Mouse (Mus musculus) hindbrain, embryonic 13.5 days (tissue): ENCODE measurements around the gene Gm20479. TPM values are rescaled to one million over a fixed set of nuclear protein-coding genes. Genes with fewer than 3 reads are reported as not detected.

Experiments
- ATAC-seq: fragments of 200-750 bp; cut with Nextera tagmentation; 2 replicates; pipeline ENCODE4 v1.8.0; 2017; ENCODE audit warnings: moderate TSS enrichment; ENCODE audit not compliant: low FRiP score
- H3K27ac ChIP-seq: fragments of 300-500 bp; sonication (generic); 2 replicates; pipeline ENCODE4 v1.5.1; 2015; ENCODE audit warnings: inconsistent platforms, mild to moderate bottlenecking, moderate library complexity
- H3K27me3 ChIP-seq: fragments of 300-500 bp; sonication (generic); 2 replicates; pipeline ENCODE4 v1.6.1; 2015; ENCODE audit warnings: mild to moderate bottlenecking, inconsistent platforms
- H3K36me3 ChIP-seq: fragments of 300-500 bp; sonication (generic); 2 replicates; pipeline ENCODE4 v1.6.1; 2015; ENCODE audit warnings: mild to moderate bottlenecking, inconsistent platforms
- H3K4me1 ChIP-seq: fragments of 300-500 bp; sonication (generic); replicated peaks from 2 replicates; pipeline ENCODE4 v1.6.1; 2015; ENCODE audit warnings: inconsistent platforms
- H3K4me2 ChIP-seq: fragments of 300-500 bp; sonication (generic); 2 replicates; pipeline ENCODE4 v1.6.1; 2015; ENCODE audit warnings: inconsistent platforms, mild to moderate bottlenecking, moderate library complexity
- H3K4me3 ChIP-seq: fragments of 300-500 bp; sonication (generic); 2 replicates; pipeline ENCODE4 v1.5.1; 2015; ENCODE audit warnings: mild to moderate bottlenecking, inconsistent platforms
- H3K9ac ChIP-seq: fragments of 300-500 bp; sonication (generic); 2 replicates; pipeline ENCODE4 v1.6.1; 2015; ENCODE audit warnings: mild to moderate bottlenecking, inconsistent platforms
- H3K9me3 ChIP-seq: fragments of 300-500 bp; sonication (generic); 2 replicates; pipeline ENCODE4 v1.6.1; 2016; ENCODE audit warnings: inconsistent platforms
- WGBS: fragments of 180-500 bp; shearing (Covaris S2); methylation state at CpG from one replicate; pipeline ENCODE4 v1.1.7; 2015; 5-methylcytosine and 5-hydroxymethylcytosine counted together
- polyA plus RNA-seq: library from polyadenylated mRNA; unstranded; fragments of >200 nt; fragmentation: Nextera tagmentation; extraction: Ambion mirVana; gene quantifications from 2 replicates; pipeline ENCODE4 v1.2.1, GENCODE M21; 2015

The Gm20479 gene
- not detected in 2 replicates for polyA plus RNA-seq

- H3K9ac ChIP-seq, result peak within 1 kb of the TSS; percentile 63
Measured at GRCm38 (mm10) chr7:27356861-27357594, at the start of gene Gm20479. Gm20479 (minus strand) TSS chr7:27357419.

GRCm38 (mm10) chr7:27406481-27406880 lies 49.3 kb upstream of the Gm20479 start:
- peaks cover 99% of the 10 kb centered on the region for H3K27me3 ChIP-seq
- peaks cover 6% of the 10 kb centered on the region; the same call in 1 of the 2 replicates for H3K9me3 ChIP-seq
- H3K4me2 ChIP-seq, result no peak overlapping the region
- H3K27ac ChIP-seq, result no peak overlapping the region
- H3K4me3 ChIP-seq, result no peak overlapping the region
- peaks cover 5% of the 10 kb centered on the region; the same call in 1 of the 2 replicates for H3K36me3 ChIP-seq
- ATAC-seq, result no peak
- peaks cover 20% of the 10 kb centered on the region for H3K4me1 ChIP-seq
- 82% methylated on average over 7 of the region's 7 CpGs for WGBS
- H3K9ac ChIP-seq, result no peak overlapping the region

More at GRCm38 (mm10) chr7:27356861-27357594, at the start of gene Gm20479:
- no peak for ATAC-seq
- H3K27me3 ChIP-seq, result peaks cover 40% of the 10 kb centered on the region
- H3K4me2 ChIP-seq, result peak within 1 kb of the TSS; percentile 71
- WGBS, result 3% methylated on average over 27 of the region's 27 CpGs
- no peaks in the 10 kb centered on the region for H3K9me3 ChIP-seq
- H3K36me3 ChIP-seq, result peaks cover 21% of the 10 kb centered on the region
- H3K4me3 ChIP-seq, result peak within 1 kb of the TSS; percentile 69
- peak within 1 kb of the TSS; percentile 55; the same call in 1 of the 2 replicates for H3K27ac ChIP-seq
- peaks cover 33% of the 10 kb centered on the region for H3K4me1 ChIP-seq

DNA sequence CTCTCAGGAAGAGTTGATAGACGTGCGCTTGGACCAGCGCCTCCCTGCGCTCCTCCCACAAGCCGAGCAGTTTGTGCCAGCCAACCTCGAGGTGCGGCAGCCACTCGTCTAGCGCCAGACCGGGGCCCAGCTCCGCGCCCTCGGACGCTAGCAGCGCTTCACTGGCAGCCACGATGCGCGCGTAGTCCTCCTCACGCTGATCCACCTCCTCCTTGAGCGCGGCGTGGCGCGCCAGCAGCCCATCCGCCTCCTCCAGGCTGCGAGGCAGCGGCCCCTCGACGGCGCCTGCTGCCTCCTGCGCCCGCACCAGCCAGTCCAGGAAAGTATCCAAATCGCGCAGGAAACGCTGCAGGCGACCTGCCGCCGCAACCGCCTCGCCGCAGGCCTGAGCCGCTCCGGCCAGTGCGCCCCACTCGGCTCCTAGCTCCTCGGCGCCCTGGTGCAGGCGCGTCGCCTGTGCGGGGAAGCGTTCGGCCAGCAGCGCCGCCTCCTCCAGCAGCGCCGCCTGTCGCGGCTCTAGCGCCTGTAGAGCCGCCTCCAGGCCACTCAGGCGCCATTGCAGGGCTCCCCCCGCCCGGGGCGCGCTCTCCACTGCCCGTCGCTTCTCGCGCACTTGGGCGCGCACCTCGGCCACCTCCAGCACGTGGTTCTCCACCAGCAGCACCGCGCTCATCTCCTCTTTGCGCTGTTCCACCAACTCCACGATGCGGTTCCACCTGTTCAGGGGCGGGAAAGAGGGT lies 47.2 kb upstream of the Gm20479 start:
- Histone ChIP-seq H3K9ac (no peak overlapping the region), H3K27me3 (peaks cover 98% of the 10 kb centered on the region), H3K4me2 (peak overlapping the region; percentile 30; the same call in 1 of the 2 replicates), H3K36me3 (peaks cover 7% of the 10 kb centered on the region), H3K4me1 (peaks cover 20% of the 10 kb centered on the region), H3K9me3 (peaks cover 6% of the 10 kb centered on the region; the same call in 1 of the 2 replicates), H3K4me3 (peak overlapping the region; percentile 14; the same call in 1 of the 2 replicates), H3K27ac (no peak overlapping the region)
- 9% methylated on average over 66 of the region's 81 CpGs for WGBS
- no peak for ATAC-seq

DNA sequence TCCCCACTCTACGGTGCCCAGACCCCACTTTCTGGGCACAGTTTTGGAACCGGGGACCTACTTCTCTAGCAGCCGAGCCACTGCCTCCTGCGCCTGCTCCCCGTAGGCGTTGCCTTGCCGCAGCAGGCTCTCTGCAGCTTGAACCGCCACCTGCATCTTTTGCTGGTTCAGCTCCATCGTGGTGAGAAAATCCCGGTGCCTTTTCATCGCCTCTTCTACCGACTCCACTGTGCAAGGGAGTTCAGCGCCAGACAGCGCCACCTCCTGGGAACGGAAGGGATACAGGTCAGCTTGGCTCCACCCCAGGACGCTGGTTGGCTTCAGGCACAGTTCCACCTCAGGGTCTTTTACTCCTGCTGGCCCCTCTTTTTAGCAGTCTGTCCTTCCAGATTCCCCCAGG lies 45.5 kb upstream of the Gm20479 start:
- no peak for ATAC-seq
- Histone ChIP-seq H3K27ac (no peak overlapping the region), H3K4me2 (no peak overlapping the region), H3K9ac (no peak overlapping the region), H3K9me3 (peaks cover 6% of the 10 kb centered on the region; the same call in 1 of the 2 replicates), H3K4me3 (no peak overlapping the region), H3K27me3 (peaks cover 97% of the 10 kb centered on the region), H3K36me3 (peaks cover 8% of the 10 kb centered on the region), H3K4me1 (peaks cover 7% of the 10 kb centered on the region)
- 7% methylated on average over 16 of the region's 16 CpGs for WGBS

DNA sequence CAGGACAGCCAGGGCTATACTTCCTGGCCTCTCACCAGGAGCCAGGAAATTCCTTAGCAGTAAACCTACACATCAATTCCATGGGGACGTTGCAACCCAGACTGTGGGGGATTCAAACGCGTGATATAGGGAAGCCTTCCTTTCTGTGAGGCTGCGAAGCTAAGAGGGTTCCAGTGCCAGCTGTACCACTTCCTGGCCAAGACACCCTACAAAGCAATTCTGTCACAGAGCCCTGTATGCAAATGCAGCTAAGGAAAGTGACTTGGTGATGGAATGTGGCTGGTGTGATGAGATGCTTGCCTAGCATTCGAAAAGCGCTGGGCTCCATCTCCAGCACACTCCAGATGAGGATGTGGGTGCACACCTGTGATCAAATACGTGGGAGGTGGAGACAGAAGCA lies 43.3 kb upstream of the Gm20479 start:
- H3K4me2 ChIP-seq, result no peak overlapping the region
- H3K27ac ChIP-seq, result no peak overlapping the region
- H3K27me3 ChIP-seq, result peaks cover 97% of the 10 kb centered on the region
- H3K9me3 ChIP-seq, result peaks cover 6% of the 10 kb centered on the region; the same call in 1 of the 2 replicates
- no peak for ATAC-seq
- H3K4me1 ChIP-seq, result peaks cover 21% of the 10 kb centered on the region
- H3K4me3 ChIP-seq, result no peak overlapping the region
- no peak overlapping the region for H3K9ac ChIP-seq
- peaks cover 3% of the 10 kb centered on the region; the same call in 1 of the 2 replicates for H3K36me3 ChIP-seq
- WGBS, result 80% methylated on average over 7 of the region's 7 CpGs

DNA sequence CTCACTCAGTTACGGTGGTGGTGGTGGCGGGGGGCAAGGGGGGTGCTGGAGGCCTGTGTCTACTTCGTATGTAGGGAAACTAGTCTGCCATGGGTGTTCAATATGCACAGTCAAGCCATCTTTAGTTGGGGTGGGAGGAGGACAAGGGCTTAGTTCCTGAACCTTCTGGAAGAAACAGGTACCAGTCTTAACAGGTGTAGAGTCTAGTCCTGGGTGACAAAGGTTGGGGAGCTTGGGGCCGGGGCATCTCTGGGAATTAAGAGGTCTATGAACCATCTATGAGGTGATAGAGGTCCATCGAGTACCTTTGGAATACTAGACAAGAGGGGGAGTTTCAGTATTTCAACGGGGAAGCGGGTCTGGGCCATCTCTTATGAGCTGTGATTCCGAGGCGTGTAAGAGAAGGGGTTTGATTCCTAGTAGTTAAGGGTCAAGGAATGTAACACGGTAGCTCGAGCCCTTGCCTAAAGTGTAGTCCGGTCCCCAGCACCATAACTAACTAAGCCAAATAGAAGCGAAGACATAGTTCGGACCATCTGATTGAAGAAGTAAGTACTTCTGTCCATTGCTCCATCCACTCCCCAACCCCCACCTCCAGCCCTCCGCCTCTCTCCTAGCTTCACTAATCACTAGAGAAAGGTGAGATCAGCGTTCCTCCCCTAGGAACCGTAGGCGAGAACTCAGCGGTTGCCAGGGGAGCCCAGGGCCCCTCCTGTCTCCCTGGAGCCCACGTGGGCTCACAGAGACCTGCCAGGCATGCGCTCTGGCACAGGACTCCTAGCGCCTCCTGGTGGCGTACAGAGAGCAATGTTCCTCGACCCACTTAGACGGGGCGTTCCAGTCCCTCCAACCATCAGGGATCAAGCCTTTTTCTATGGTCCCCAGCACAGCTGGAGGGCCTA lies 40.1 kb upstream of the Gm20479 start:
- H3K9me3 ChIP-seq, result no peaks in the 10 kb centered on the region
- H3K27me3 ChIP-seq, result peaks cover 98% of the 10 kb centered on the region
- peaks cover 14% of the 10 kb centered on the region for H3K4me1 ChIP-seq
- H3K36me3 ChIP-seq, result peaks cover 3% of the 10 kb centered on the region; the same call in 1 of the 2 replicates
- 20% methylated on average over 26 of the region's 26 CpGs for WGBS
- peak; percentile 27; the same call in 1 of the 2 replicates for ATAC-seq
- H3K4me2 ChIP-seq, result peak overlapping the region; percentile 78
- H3K9ac ChIP-seq, result no peak overlapping the region
- H3K27ac ChIP-seq, result no peak overlapping the region
- peak overlapping the region; percentile 49; the same call in 1 of the 2 replicates for H3K4me3 ChIP-seq

DNA sequence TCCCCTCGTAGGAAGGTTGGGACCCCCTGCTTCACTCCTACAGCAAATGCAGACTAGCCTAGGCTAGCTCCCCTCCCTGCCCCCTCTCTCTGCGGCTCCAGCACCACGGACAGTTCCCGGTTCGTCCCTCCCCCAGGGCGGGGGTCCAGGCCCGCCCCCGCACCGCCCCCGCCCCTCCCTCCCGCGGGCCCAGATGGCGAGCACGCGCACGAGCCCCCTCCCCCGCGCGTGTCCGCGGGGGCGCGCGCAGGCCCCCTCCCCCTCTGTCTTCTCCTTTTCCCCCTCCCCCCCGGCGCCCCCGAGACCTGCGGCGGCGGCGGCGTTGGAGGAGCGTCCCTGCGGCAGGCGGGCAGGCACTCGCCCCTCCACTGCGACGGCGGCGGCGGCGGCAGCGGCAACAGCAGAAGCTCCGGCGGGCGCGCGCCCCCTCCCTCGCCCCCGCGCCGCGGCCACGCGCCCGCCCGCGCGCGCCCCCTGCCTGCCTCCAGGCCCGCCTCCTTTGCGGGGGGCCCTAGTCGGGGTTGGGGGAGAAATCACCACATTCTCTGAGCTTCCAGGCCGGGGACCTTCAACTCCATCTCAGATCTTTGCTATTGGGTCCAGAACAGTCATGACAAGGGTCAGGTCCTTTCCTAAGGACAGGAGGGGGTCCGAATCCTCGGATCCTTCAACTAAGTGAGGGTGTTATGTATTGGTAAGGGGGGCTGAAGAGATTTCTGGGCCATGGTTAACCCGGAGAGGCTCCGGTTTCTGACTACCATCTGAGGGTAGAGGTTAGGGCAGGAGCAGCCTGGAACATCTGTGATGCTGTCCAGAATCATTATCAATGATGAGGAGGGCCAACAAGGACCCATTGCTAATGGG lies 39.2 kb upstream of the Gm20479 start:
- Histone ChIP-seq H3K9ac (peak overlapping the region; percentile 66), H3K4me3 (peak overlapping the region; percentile 49), H3K27ac (no peak overlapping the region), H3K4me1 (peaks cover 14% of the 10 kb centered on the region), H3K9me3 (no peaks in the 10 kb centered on the region), H3K27me3 (peaks cover 98% of the 10 kb centered on the region), H3K4me2 (peak overlapping the region; percentile 78), H3K36me3 (peaks cover 5% of the 10 kb centered on the region)
- 3% methylated on average over 30 of the region's 68 CpGs for WGBS
- ATAC-seq, result peak; percentile 59

DNA sequence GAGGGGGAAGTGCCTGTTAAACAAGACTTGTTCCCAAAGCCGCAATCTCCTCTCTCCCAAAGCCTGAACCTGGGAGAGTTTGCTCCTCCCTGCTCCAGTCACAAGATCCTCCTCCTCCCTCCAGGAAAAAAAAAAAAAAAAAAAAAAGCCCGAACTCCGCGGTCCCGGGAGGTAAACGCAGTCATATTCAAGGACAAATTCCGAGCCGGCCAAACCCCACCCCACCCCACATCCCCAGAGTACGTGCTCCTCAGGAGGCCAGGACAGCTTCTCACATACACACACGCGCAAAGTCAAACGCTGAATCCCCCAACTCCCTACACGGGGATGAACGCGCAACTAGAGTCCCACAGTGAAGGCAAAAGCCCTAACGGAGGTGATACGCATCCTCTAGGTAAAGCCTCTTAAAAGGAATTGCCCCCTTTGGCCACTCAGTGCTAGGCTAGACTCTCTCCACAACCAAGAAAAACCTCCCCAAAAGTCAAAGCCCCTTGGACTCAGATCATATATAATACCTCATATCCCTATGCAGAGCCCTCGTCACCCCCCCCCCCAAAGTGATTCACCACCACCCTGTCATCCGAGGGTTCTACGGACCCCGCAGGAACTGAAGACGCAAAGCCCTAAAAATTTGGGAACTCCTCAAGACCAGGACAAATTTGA lies 38.4 kb upstream of the Gm20479 start:
- H3K27ac ChIP-seq, result no peak overlapping the region
- peaks cover 98% of the 10 kb centered on the region for H3K27me3 ChIP-seq
- peaks cover 14% of the 10 kb centered on the region for H3K4me1 ChIP-seq
- WGBS, result 2% methylated on average over 22 of the region's 22 CpGs
- ATAC-seq, result peak; percentile 33; the same call in 1 of the 2 replicates
- H3K9me3 ChIP-seq, result no peaks in the 10 kb centered on the region
- H3K36me3 ChIP-seq, result peaks cover 12% of the 10 kb centered on the region
- peak overlapping the region; percentile 66 for H3K9ac ChIP-seq
- peak overlapping the region; percentile 49 for H3K4me3 ChIP-seq
- H3K4me2 ChIP-seq, result peak overlapping the region; percentile 78

- H3K9ac ChIP-seq, result no peak overlapping the region
- H3K27me3 ChIP-seq, result peaks cover 79% of the 10 kb centered on the region
- WGBS, result 50% methylated on average over 16 of the region's 16 CpGs
Measured at GRCm38 (mm10) chr7:27391416-27391815, 34.2 kb upstream of the Gm20479 start.

GRCm38 (mm10) chr7:27389213-27389612 lies 32.0 kb upstream of the Gm20479 start:
- H3K9ac ChIP-seq, result no peak overlapping the region
- H3K36me3 ChIP-seq, result peaks cover 13% of the 10 kb centered on the region
- no peak overlapping the region for H3K4me3 ChIP-seq
- peaks cover 70% of the 10 kb centered on the region for H3K27me3 ChIP-seq
- 68% methylated on average over 6 of the region's 6 CpGs for WGBS
- no peak for ATAC-seq
- no peak overlapping the region for H3K27ac ChIP-seq
- H3K9me3 ChIP-seq, result no peaks in the 10 kb centered on the region
- no peak overlapping the region for H3K4me2 ChIP-seq
- H3K4me1 ChIP-seq, result no peaks in the 10 kb centered on the region

More at GRCm38 (mm10) chr7:27391416-27391815, 34.2 kb upstream of the Gm20479 start:
- peaks cover 13% of the 10 kb centered on the region for H3K36me3 ChIP-seq
- no peaks in the 10 kb centered on the region for H3K9me3 ChIP-seq
- H3K4me3 ChIP-seq, result no peak overlapping the region
- no peak overlapping the region for H3K4me2 ChIP-seq
- H3K27ac ChIP-seq, result no peak overlapping the region
- H3K4me1 ChIP-seq, result peaks cover 8% of the 10 kb centered on the region; the same call in 1 of the 2 replicates
- no peak for ATAC-seq
